Mouse (Mus musculus): ENCODE data around the gene Cerkl.

DNA sequence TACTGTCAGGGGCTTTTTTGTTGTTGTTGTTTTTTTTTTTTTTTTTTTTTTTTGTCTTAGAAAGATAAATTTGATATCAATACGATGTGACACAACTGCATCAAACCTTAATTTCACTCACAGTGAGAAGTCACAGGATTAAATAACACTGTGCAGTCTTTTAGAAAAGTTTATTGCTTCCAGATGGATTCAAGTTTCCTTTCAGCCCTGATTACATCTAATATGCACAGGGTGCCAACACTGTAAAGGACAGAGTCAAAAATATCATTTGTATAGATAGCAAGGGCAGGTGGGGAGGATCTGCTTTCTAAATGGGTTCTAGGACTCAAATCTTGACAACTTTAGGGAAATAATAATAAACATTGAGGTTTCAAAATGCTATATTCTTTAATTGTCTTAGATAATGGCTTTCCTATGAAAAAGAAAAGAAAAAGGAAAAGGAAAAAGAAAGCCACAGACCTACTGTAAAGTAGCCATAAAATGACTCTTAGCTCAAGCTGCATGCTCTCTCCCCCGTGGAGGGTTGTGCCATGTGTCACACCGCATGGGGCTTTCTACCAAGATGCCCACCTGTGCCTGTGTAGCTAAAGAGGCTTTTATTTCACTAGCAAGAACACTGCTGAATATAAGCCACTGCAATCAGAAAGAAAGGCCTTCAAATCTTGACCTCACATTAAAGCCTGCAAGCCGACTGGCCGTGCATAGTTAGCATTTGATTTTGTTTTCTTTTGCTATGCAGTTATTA, 50.8 kb downstream of the Cerkl start:
- TF ChIP-seq CTCF (IDR thresholded peaks at IDR 0.05; ENCODE audit: insufficient read depth, low read depth, low read length) (no peak), POLR2A (IDR thresholded peaks at IDR 0.05; ENCODE audit: insufficient read depth, low read depth, low read length) (no peak)

All from olfactory bulb, adult 2 months (tissue).